Mouse (Mus musculus): ENCODE results near the gene Vwa7.

DNA sequence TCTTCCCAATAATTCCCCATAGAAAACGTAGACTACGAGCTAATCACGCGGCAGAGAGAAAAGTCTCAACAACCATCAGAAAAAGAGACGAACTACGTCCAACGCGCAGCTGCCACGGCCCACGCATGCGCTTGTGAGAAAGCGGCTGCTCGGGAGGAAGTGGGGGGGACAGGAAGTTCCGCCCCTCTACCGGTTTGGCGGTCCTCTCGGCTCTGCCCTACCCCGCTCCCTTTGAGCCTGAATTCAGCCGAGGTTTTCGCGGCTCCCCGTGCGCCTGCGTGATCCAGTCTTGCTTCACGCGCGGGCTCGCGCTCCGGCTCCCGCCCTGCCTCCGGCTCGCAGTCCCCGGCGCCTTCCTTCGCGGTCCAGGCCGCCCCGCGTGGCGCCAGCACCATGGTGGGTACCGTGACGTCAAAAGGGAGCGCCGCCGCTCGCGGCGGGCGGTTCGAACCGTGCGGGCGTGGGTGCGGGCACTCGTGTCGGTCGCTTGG is 34.6 kb upstream of the Vwa7 start, which contains the start of gene Lsm2:
- TF ChIP-seq CTCF (conservative IDR thresholded peaks at IDR 0.05; ENCODE audit: low read length), result no peak
- TF ChIP-seq NANOG (IDR thresholded peaks at IDR 0.05; ENCODE audit: borderline replicate concordance, low read length), result no peak
- TF ChIP-seq POU5F1 (IDR thresholded peaks at IDR 0.05; ENCODE audit: borderline replicate concordance, low read length), result no peak

All from E14TG2a.4 (cell line).